Mouse (Mus musculus) liver, embryonic 14.5 days (tissue): ENCODE measurements around the gene 1190002N15Rik. TPM values are rescaled to one million over a fixed set of nuclear protein-coding genes. Genes with fewer than 3 reads are reported as not detected.
A peak's percentile ranks its signal among the peaks of the same experiment; 100 is the strongest.

Experiments
- ATAC-seq: fragments of 200-750 bp; cut with Nextera tagmentation; 2 replicates; pipeline ENCODE4 v1.8.0; 2017; ENCODE audit warnings: moderate number of reproducible peaks, mild to moderate bottlenecking, moderate library complexity; ENCODE audit not compliant: insufficient read depth
- DNase-seq, 3 experiments: peaks; one replicate each; pipeline ENCODE4 v3.0.0-alpha.2; 2012 to 2013; ENCODE audit warnings: low read depth in 3 of 3, low spot score in 3 of 3
- H3K27ac ChIP-seq: fragments of 300-500 bp; sonication (generic); 2 replicates; pipeline ENCODE4 v1.5.1; 2014; ENCODE audit warnings: moderate library complexity, mild to moderate bottlenecking, control low read depth, inconsistent platforms
- H3K27me3 ChIP-seq: fragments of 300-500 bp; sonication (generic); 2 replicates; pipeline ENCODE4 v1.6.1; 2014; ENCODE audit warnings: mild to moderate bottlenecking, low read length, moderate library complexity; ENCODE audit not compliant: control insufficient read depth, insufficient read depth
- H3K36me3 ChIP-seq: fragments of 300-500 bp; sonication (generic); replicated peaks from 2 replicates; pipeline ENCODE4 v1.6.1; 2014; ENCODE audit warnings: low read depth; ENCODE audit not compliant: control insufficient read depth, insufficient read depth
- H3K4me1 ChIP-seq, 2 experiments: fragments of 200-500 bp in 1 of 2; fragments of 300-500 bp in 1 of 2; sonication (generic) in 1 of 2; replicated peaks; 2 replicates each; pipeline ENCODE4 v1.6.1; 2012 to 2014; ENCODE audit warnings: antibody characterized with exemption in 1 of 2, inconsistent platforms in 1 of 2, low read length in 1 of 2; ENCODE audit not compliant: control insufficient read depth in 2 of 2, insufficient read depth in 2 of 2
- H3K4me2 ChIP-seq: fragments of 300-500 bp; sonication (generic); 2 replicates; pipeline ENCODE4 v1.6.1; 2014; ENCODE audit warnings: low read depth, mild to moderate bottlenecking, control low read depth, moderate library complexity
- H3K4me3 ChIP-seq, 2 experiments: fragments of 200-500 bp in 1 of 2; fragments of 300-500 bp in 1 of 2; sonication (generic) in 1 of 2; 2 replicates each; pipeline ENCODE4 v1.5.1; 2012 to 2014; ENCODE audit warnings: low read depth in 2 of 2, low read length in 2 of 2, mild to moderate bottlenecking in 2 of 2, control low read depth in 1 of 2, inconsistent platforms in 1 of 2, moderate library complexity in 1 of 2; ENCODE audit not compliant: insufficient read depth in 1 of 2
- H3K9ac ChIP-seq: fragments of 300-500 bp; sonication (generic); replicated peaks from 2 replicates; pipeline ENCODE4 v1.6.1; 2014; ENCODE audit warnings: mild to moderate bottlenecking, control low read depth, moderate library complexity
- H3K9me3 ChIP-seq: fragments of 300-500 bp; sonication (generic); 2 replicates; pipeline ENCODE4 v1.6.1; 2016; ENCODE audit warnings: low read length, mixed read lengths; ENCODE audit not compliant: control insufficient read depth
- CTCF ChIP-seq: IDR thresholded peaks from 2 replicates; pipeline ENCODE4 v1.5.1; 2016; ENCODE audit warnings: antibody characterized with exemption, low read depth, control low read depth
- EP300 ChIP-seq: IDR thresholded peaks from 2 replicates; pipeline ENCODE4 v1.6.1; 2016; ENCODE audit warnings: antibody characterized with exemption, low read depth
- WGBS: fragments of 180-500 bp; shearing (Covaris S2); extraction: QIAGEN DNeasy Blood & Tissue Kit; methylation state at CpG from one replicate; pipeline ENCODE4 v1.1.7; 2014; ENCODE audit not compliant: insufficient replicate concordance; 5-methylcytosine and 5-hydroxymethylcytosine counted together
- polyA plus RNA-seq, 2 experiments: library from polyadenylated mRNA; depleted of rRNA in 1 of 2; stranded (reverse) in 1 of 2; unstranded in 1 of 2; fragments of >200 nt; fragmentation: Nextera tagmentation in 1 of 2; extraction: Ambion mirVana in 1 of 2; gene quantifications; 2 replicates each; pipeline versions ENCODE4 v1.2.1 to v1.2.3; 2012 to 2014

1190002N15Rik gene
- polyA plus RNA-seq, 2 experiments = 5.2 to 7.9 TPM

DNA sequence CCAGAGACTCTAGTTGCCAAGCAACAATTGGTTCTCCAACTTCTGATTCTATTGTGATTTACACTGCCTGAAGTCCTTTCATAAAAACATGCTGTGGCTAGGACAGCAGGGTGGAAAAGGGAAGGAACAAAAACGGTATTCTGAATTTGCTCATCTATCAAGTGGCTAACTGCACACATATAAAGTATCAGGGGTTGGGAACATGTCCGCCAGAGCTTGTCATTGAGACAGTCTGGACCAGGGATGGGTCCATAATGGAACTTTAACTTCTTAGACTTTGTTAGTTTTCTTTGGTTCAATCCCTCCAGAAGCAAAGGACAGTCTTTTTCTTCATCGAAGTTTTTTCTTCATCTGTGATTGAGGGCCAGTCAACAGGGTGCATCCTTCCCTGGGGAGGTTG lies 30.5 kb upstream of the 1190002N15Rik start:
- H3K4me3 ChIP-seq = no peak overlapping the region
- H3K4me2 ChIP-seq = no peak overlapping the region
- DNase-seq (no peak), ATAC-seq (no peak)
- TF ChIP-seq EP300 (no peak), CTCF (no peak)
- 56% methylated on average over 3 of the region's 3 CpGs for WGBS
- no peaks in the 10 kb centered on the region for H3K36me3 ChIP-seq
- no peaks in the 10 kb centered on the region for H3K4me1 ChIP-seq
- H3K9me3 ChIP-seq = no peaks in the 10 kb centered on the region
- H3K27ac ChIP-seq = no peak overlapping the region
- no peaks in the 10 kb centered on the region for H3K27me3 ChIP-seq
- no peak overlapping the region for H3K9ac ChIP-seq

- Histone ChIP-seq H3K9me3 (no peaks in the 10 kb centered on the region), H3K4me1 (no peaks in the 10 kb centered on the region), H3K4me3 (no peak overlapping the region), H3K4me2 (no peak overlapping the region), H3K9ac (no peak overlapping the region), H3K27ac (no peak overlapping the region), H3K36me3 (no peaks in the 10 kb centered on the region), H3K27me3 (no peaks in the 10 kb centered on the region)
- 60% methylated on average over 5 of the region's 5 CpGs for WGBS
- ATAC-seq (no peak), DNase-seq (no peak)
- TF ChIP-seq EP300 (no peak), CTCF (no peak)
Measured at GRCm38 (mm10) chr9:94567722-94568314, 29.9 kb upstream of the 1190002N15Rik start.

- no peaks in the 10 kb centered on the region for H3K9me3 ChIP-seq
- H3K27me3 ChIP-seq = no peaks in the 10 kb centered on the region
- no peak overlapping the region for H3K9ac ChIP-seq
- H3K27ac ChIP-seq = peak overlapping the region; percentile 66
- H3K4me3 ChIP-seq = no peak overlapping the region
- H3K36me3 ChIP-seq = no peaks in the 10 kb centered on the region
- DNase-seq (no peak), ATAC-seq (peak; percentile 74)
- WGBS = 19% methylated on average over 6 of the region's 6 CpGs
- TF ChIP-seq EP300 (peak; percentile 35), CTCF (no peak)
- peak overlapping the region; percentile 25; the same call in 1 of the 2 replicates for H3K4me2 ChIP-seq
- peaks cover 22 to 32% of the 10 kb centered on the region in 2 experiments for H3K4me1 ChIP-seq
Measured at GRCm38 (mm10) chr9:94556776-94557514, 19.1 kb upstream of the 1190002N15Rik start.

GRCm38 (mm10) chr9:94556249-94556648 lies 18.4 kb upstream of the 1190002N15Rik start:
- H3K4me2 ChIP-seq = peak overlapping the region; percentile 25; the same call in 1 of the 2 replicates
- H3K27ac ChIP-seq = peak overlapping the region; percentile 66
- peak; percentile 91 for ATAC-seq

DNA sequence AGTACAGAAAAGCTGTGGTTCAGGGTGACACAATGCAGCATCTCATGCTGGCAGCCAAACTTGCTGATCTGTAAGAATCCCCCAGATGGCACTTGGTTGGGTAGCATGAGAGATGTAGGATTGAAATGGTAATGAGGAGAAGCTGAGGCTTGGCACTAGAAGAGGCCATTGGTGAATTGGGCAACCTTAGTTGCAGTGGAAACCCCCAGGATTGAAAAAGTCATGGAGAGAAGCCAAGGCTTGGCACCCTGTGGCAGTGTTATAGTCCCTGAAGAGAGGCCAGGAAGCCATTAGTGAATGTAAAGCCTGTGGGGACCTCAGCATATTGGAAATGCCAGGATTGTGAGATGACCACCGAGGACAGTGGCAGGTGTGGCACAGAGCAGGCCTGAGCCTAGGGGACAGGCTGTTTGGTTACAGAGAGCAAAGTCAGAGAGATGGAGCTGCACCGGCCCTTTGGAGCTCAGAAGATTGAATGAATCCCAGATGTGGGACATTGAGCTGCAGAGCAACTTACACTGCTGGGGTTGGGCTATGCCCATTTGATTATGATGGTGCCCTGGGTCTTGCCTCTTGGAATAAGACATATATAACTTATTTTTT lies 12.7 kb upstream of the 1190002N15Rik start:
- no peaks in the 10 kb centered on the region for H3K9me3 ChIP-seq
- H3K9ac ChIP-seq = no peak overlapping the region
- ATAC-seq (no peak), DNase-seq (no peak)
- H3K27me3 ChIP-seq = no peaks in the 10 kb centered on the region
- H3K27ac ChIP-seq = no peak overlapping the region
- H3K4me2 ChIP-seq = no peak overlapping the region
- no peak overlapping the region for H3K4me3 ChIP-seq
- no peaks in the 10 kb centered on the region for H3K36me3 ChIP-seq
- peaks cover 3 to 4% of the 10 kb centered on the region in 2 experiments; a peak in 3 of 4 replicates for H3K4me1 ChIP-seq
- TF ChIP-seq EP300 (no peak), CTCF (no peak)
- WGBS = 56% methylated on average over 2 of the region's 2 CpGs

More at GRCm38 (mm10) chr9:94556249-94556648, 18.4 kb upstream of the 1190002N15Rik start:
- Histone ChIP-seq H3K9me3 (no peaks in the 10 kb centered on the region), H3K27me3 (no peaks in the 10 kb centered on the region), H3K4me1 (peaks cover 22 to 32% of the 10 kb centered on the region in 2 experiments), H3K9ac (no peak overlapping the region), H3K4me3 (no peak overlapping the region), H3K36me3 (no peaks in the 10 kb centered on the region)
- peak in 2 of 3 experiments; percentile 41 to 43 for DNase-seq
- peak; percentile 55; the same call in 1 of the 2 replicates for TF ChIP-seq EP300
- no peak; the same call in 1 of the 2 replicates for TF ChIP-seq CTCF
